Mouse (Mus musculus) brain, embryonic 14.5 days (tissue): Measurements from ENCODE around the gene Krtap21-1.

ENCODE experiments used
- CTCF ChIP-seq: fragments of 200-500 bp; IDR thresholded peaks from 2 replicates; pipeline ENCODE4 v1.5.1; 2012; ENCODE audit warnings: inconsistent platforms, mild to moderate bottlenecking, moderate library complexity, borderline replicate concordance; ENCODE audit not compliant: insufficient read depth, insufficient read length; ENCODE audit errors: extremely low read depth
- POLR2A ChIP-seq: fragments of 200-500 bp; IDR thresholded peaks from 2 replicates; pipeline ENCODE4 v1.6.1; 2012; ENCODE audit warnings: mild to moderate bottlenecking, inconsistent platforms, borderline replicate concordance; ENCODE audit not compliant: poor library complexity, insufficient read depth, insufficient read length, severe bottlenecking; ENCODE audit errors: extremely low read depth

DNA sequence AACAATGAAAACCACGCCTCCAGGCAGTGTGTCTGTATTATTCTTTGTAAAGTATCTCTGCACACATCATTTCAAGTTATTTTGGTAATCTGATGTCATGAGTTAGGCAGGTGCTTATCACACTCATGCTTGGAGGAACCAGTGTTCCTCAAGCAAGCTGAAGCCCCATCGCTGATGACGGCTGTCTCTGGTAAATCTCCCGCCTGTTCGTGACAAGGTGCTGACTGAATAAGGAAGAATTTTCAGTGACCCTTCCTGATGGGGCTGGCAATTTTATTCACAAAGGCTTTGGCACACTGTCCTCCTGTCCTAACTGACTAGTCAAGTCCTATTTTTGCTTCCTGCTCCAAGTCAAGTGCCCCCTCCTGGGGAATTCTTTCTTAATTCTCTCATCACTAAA lies 21.6 kb upstream of the Krtap21-1 start:
- TF ChIP-seq POLR2A = no peak
- TF ChIP-seq CTCF = no peak
